Mouse (Mus musculus) E14TG2a.4 (cell line): ENCODE data around the gene Akr1a1.
"Not testable (repeated sequence)": the region's sequence is repeated elsewhere in the genome, so short reads cannot be mapped to it uniquely, and the experiment has no call there.

ENCODE experiments used
- H3K27me3 ChIP-seq: 2 replicates; pipeline ENCODE4 v1.6.1; 2014; ENCODE audit warnings: low read length, control low read depth; ENCODE audit not compliant: insufficient read depth
- H3K36me3 ChIP-seq: 2 replicates; pipeline ENCODE4 v1.6.1; 2014; ENCODE audit warnings: low read length, control low read depth; ENCODE audit not compliant: insufficient read depth
- H3K4me1 ChIP-seq: replicated peaks from 2 replicates; pipeline ENCODE4 v1.6.1; 2014; ENCODE audit warnings: low read depth, low read length, control low read depth
- H3K4me3 ChIP-seq: replicated peaks from 2 replicates; pipeline ENCODE4 v1.5.1; 2014; ENCODE audit warnings: mild to moderate bottlenecking, low read length
- H3K9me3 ChIP-seq: 2 replicates; pipeline ENCODE4 v1.6.1; 2014; ENCODE audit warnings: low read length, control low read depth
- CTCF ChIP-seq: conservative IDR thresholded peaks from 2 replicates; pipeline ENCODE4 v1.5.1; 2014; ENCODE audit warnings: low read length
- NANOG ChIP-seq: IDR thresholded peaks from 2 replicates; pipeline ENCODE4 v1.6.1; 2014; ENCODE audit warnings: borderline replicate concordance, low read length, mixed read lengths
- POU5F1 ChIP-seq: IDR thresholded peaks from 2 replicates; pipeline ENCODE4 v1.6.1; 2014; ENCODE audit warnings: low read length, borderline replicate concordance

The Akr1a1 gene

GRCm38 (mm10) chr4:116684665-116685064 is 33.2 kb upstream of the Akr1a1 start:
- Histone ChIP-seq H3K4me3 (peak overlapping the region; percentile 94), H3K4me1 (peaks cover 59% of the 10 kb centered on the region), H3K27me3 (no peaks in the 10 kb centered on the region), H3K36me3 (peaks cover 34% of the 10 kb centered on the region), H3K9me3 (no peaks in the 10 kb centered on the region)
- TF ChIP-seq CTCF (no peak), NANOG (no peak), POU5F1 (no peak)

GRCm38 (mm10) chr4:116683957-116684356 is 32.5 kb upstream of the Akr1a1 start:
- Histone ChIP-seq H3K4me3 (no peak overlapping the region), H3K4me1 (peaks cover 52% of the 10 kb centered on the region), H3K27me3 (no peaks in the 10 kb centered on the region), H3K36me3 (peaks cover 27% of the 10 kb centered on the region), H3K9me3 (no peaks in the 10 kb centered on the region)
- TF ChIP-seq CTCF (no peak), POU5F1 (no peak), NANOG (no peak)

- H3K36me3 ChIP-seq: not testable (repeated sequence)
These were observed 29.0 kb upstream of the Akr1a1 start for GRCm38 (mm10) chr4:116680521-116680920.

GRCm38 (mm10) chr4:116679141-116679540 is 27.7 kb upstream of the Akr1a1 start:
- H3K9me3 ChIP-seq: no peaks in the 10 kb centered on the region
- no peak for TF ChIP-seq NANOG
- TF ChIP-seq CTCF: no peak
- TF ChIP-seq POU5F1: no peak
- no peaks in the 10 kb centered on the region for H3K27me3 ChIP-seq
- H3K4me1 ChIP-seq: peaks cover 19% of the 10 kb centered on the region
- H3K4me3 ChIP-seq: no peak overlapping the region
- H3K36me3 ChIP-seq: no peaks in the 10 kb centered on the region

More at GRCm38 (mm10) chr4:116680521-116680920, 29.0 kb upstream of the Akr1a1 start:
- not testable (repeated sequence) for H3K27me3 ChIP-seq, H3K4me3 ChIP-seq, H3K9me3 ChIP-seq
- peaks cover 30% of the 10 kb centered on the region for H3K4me1 ChIP-seq

- Histone ChIP-seq H3K9me3 (no peaks in the 10 kb centered on the region), H3K27me3 (no peaks in the 10 kb centered on the region), H3K4me3 (no peak overlapping the region), H3K4me1 (peaks cover 6% of the 10 kb centered on the region), H3K36me3 (no peaks in the 10 kb centered on the region)
- TF ChIP-seq POU5F1 (no peak), CTCF (no peak), NANOG (no peak)
These were observed 26.3 kb upstream of the Akr1a1 start for GRCm38 (mm10) chr4:116677808-116678207.

GRCm38 (mm10) chr4:116676027-116676426 is 24.5 kb upstream of the Akr1a1 start:
- Histone ChIP-seq H3K9me3 (no peaks in the 10 kb centered on the region), H3K27me3 (no peaks in the 10 kb centered on the region; the same call in 1 of the 2 replicates), H3K4me1 (no peaks in the 10 kb centered on the region), H3K36me3 (no peaks in the 10 kb centered on the region), H3K4me3 (no peak overlapping the region)
- no peak for TF ChIP-seq POU5F1
- no peak for TF ChIP-seq CTCF
- TF ChIP-seq NANOG: no peak

- H3K9me3 ChIP-seq, H3K27me3 ChIP-seq, H3K4me3 ChIP-seq, H3K36me3 ChIP-seq, H3K4me1 ChIP-seq: not testable (repeated sequence)
These were observed 23.3 kb upstream of the Akr1a1 start for GRCm38 (mm10) chr4:116674761-116675160.

GRCm38 (mm10) chr4:116672785-116673184 is 21.3 kb upstream of the Akr1a1 start:
- peaks cover 6% of the 10 kb centered on the region; the same call in 1 of the 2 replicates for H3K27me3 ChIP-seq
- H3K36me3 ChIP-seq: no peaks in the 10 kb centered on the region
- H3K4me3 ChIP-seq: no peak overlapping the region
- no peak for TF ChIP-seq NANOG
- no peaks in the 10 kb centered on the region for H3K4me1 ChIP-seq
- no peaks in the 10 kb centered on the region for H3K9me3 ChIP-seq

- H3K9me3 ChIP-seq: no peaks in the 10 kb centered on the region
- no peaks in the 10 kb centered on the region for H3K4me1 ChIP-seq
- H3K27me3 ChIP-seq: peaks cover 6% of the 10 kb centered on the region; the same call in 1 of the 2 replicates
- no peak overlapping the region for H3K4me3 ChIP-seq
- no peak for TF ChIP-seq POU5F1
- TF ChIP-seq CTCF: peak; percentile 78
- no peak for TF ChIP-seq NANOG
- H3K36me3 ChIP-seq: no peaks in the 10 kb centered on the region
These were observed 17.8 kb upstream of the Akr1a1 start for GRCm38 (mm10) chr4:116669291-116669690.

GRCm38 (mm10) chr4:116668145-116668544 is 16.7 kb upstream of the Akr1a1 start:
- Histone ChIP-seq H3K4me1 (no peaks in the 10 kb centered on the region), H3K4me3 (no peak overlapping the region), H3K27me3 (peaks cover 6% of the 10 kb centered on the region; the same call in 1 of the 2 replicates), H3K9me3 (no peaks in the 10 kb centered on the region), H3K36me3 (no peaks in the 10 kb centered on the region)
- TF ChIP-seq NANOG: no peak
